Mouse (Mus musculus) thymus, postnatal 10 days (tissue): ENCODE results near the gene 1810062G17Rik.
A peak's percentile ranks its signal among the peaks of the same experiment; 100 is the strongest.

ENCODE experiments used
- DNase-seq, 2 experiments: peaks; one replicate each; pipeline ENCODE4 v3.0.0; 2021; ENCODE audit warnings: low spot score in 2 of 2

The 1810062G17Rik gene

DNA sequence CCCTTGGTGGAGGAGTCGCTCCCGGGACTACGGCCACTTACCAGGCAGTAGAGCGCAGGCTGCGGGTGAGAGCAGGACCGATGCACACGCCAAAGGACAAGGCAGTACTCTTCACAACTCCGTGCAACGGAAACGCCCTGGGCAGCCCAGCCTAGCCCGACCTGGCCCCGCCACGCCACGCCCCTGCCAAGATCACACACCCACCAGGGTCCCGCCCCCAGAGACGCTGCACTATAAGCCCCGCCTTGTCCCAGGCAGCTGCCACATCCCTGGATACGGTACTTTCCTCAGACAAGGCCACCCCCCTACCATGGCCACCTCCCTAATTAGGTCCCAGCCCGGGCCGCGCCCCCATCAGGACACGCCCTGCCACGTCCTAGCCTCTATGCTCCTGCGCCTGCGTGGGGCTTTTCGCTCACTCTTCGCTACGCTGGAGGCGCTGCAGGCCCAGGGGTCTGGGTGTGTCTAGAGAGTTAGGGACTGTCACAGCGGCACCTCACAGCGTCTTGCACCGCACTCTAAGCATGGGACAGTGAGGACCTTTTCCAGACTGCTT, at the start of gene 1810062G17Rik, which contains the start of gene Anxa5:
Gene 1810062G17Rik, plus strand, starts transcription at position 406 of the 556 bp plus-strand sequence.
Gene Anxa5, minus strand, starts transcription at position 363 of the 556 bp plus-strand sequence.
- peak; percentile 88 to 92 for DNase-seq

DNA sequence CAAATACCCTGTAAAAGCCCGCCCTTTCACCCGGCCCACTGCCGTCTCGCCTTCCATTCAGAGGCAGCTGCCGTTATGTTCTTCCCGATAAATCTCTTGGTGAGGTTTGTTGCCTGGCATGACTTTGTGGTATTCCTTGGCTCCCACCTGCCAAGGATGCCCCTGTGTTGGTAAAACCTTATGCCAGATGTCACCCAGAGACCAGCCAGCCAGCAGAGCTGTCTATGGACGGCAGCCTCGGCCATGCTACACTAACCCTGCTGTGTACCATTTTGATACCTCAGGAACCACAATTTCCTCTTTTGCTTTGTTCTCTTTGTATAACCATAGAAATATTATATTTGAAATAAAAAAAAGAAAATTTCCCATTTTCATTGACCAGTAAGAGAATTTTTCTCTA, 48.4 kb upstream of the 1810062G17Rik start:
- DNase-seq, result no peak

DNA sequence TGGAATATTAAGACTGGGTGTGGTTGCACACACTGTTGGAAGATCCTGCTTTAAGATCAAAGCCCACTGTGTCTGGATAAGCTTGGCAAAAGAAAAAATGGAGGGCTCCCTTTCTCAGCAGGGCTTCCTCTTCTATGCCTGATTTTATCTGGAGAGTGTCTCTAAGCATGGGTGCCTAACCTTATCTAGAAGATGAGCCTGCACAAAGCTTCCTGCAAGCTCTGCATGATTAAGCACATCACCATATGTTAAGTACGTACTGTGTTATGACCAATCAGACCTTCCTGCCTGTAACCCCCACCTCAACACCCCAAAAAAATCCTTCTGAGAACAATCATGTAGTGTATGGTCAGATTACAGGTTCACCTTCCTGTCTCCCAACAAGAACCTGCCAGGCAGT, 45.4 kb upstream of the 1810062G17Rik start:
- DNase-seq, result no peak

DNA sequence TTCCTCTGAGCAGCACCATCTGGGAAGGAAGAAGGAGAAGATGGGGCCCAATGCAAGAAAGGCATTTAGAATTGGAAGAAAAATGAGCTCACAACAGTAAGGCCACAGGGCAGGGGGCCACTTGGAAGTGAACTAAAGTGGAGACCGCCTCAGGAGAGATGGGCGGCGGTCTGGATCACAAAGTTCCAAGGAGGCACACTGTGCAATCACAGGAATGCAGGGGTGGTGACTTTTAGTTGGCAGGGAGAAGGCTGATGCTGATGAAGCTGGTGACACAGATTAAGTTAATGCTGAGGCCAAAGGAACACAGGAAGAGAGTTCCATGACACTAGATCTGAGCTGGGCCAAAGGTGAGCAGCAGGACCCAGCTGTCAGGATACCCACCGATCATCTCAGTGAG, 35.5 kb upstream of the 1810062G17Rik start:
- DNase-seq, result no peak

DNA sequence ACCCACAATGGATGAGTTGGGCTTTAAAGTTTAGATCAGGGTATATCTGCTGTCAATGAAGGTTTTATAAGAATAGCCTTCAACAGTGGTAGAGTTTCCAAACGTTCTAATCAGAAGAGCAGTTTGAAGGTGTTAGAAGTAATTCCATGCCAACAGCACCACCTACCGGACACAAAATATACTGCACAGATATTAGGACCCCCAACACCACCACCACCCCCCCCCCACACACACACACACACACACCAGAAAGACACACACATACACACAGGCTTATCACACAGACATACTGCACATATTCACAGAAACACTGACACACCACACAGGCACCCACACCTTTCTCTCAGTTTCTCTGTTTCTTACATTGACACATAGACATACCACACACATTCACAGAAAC, 33.3 kb upstream of the 1810062G17Rik start:
- DNase-seq, result peak in 1 of 2 experiments; percentile 48

DNA sequence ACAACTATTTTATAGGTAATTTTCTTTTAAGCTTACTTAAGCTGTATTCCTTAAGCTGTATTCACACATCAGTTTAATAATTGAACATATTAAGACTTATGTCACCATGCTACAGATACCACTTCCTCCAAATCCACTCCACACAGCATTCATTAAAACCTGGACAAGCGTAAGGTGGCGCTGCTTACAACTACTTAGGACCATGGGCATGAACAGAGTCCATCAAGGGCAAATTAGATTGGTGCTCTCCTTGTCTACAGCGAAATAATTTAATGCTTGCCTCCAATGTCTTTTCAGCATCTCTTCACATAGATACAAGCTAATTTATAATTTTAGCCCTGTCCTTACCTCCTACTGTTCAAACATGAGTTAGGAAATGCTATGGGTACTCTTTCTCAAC, 29.7 kb upstream of the 1810062G17Rik start:
- DNase-seq, result no peak

DNA sequence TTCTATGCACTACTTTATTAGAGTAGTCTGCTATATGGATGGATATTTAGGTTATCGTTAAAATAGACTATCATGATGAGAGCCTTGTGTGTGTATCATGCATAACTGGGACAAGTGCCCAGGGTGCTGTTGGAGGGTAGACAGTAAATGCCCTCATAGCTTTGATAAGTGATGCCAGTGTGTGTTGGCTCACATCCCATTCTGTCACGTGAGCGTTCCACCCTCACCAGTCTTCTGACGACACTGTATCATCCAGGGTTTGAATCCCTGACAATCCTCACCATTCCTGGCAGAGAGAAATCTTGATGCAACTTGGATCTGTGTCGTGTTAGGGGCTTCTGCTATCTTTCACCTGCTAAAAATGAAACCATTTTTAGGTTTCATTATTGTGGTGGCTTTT, 29.2 kb upstream of the 1810062G17Rik start:
- no peak for DNase-seq

DNA sequence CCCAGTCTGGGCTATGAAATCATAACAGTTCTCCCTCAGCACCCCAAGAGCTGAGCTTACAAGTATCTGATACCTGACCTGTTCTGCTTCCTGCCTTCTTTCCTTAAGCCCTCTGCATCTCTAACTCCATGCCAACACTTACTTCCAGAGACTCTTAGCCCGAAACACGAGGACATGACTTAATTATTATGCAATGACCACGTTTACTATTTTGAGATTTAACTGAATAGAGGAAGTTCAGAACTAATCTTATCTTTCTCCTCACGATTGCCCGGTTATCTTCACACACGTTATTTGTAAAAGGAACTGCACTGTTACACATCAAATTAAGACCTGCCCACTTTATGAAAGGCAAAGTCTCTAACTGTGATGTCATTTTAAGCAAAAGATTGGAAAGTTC, 28.8 kb upstream of the 1810062G17Rik start:
- DNase-seq, result no peak

DNA sequence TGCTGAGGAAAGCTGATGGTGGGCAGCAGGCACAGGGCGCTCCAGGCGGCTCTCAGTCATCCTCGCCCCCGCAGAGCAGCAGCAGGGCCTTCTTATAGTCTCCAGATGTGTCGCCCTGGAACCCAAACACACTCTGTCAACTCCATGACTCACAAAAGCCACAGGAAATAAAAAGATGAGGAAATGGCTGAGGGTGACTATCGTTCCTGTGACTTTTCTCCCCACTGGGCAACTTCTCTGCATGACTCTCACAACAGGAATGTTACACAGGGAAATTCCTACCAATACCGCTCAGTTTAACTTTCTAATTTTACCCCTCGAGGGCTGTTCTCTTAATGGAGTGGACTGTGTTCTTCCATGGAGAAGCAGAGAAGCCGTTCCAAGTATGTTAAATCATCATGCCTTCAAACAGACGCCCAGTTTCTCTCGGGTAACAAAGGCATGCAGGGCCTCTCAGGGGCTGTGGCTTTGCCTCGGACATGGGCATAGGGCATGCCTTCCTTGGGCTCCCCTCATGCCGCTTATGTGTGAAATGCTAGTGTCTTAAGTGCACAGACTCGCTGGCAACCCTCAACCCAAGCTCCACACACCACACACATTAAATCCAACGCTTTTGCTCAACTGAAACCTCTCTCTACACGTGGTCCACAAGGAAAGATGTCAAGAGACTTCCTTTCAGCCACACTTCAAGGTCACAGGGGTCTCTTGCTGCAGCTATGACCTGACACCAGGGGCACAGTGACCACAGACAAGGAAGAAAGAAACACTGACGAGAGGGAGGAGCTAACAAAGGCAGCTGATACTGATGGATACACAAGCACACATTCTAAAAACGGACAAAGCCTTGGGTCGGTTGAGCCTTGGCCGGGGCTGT, 26.2 kb upstream of the 1810062G17Rik start:
- no peak for DNase-seq

DNA sequence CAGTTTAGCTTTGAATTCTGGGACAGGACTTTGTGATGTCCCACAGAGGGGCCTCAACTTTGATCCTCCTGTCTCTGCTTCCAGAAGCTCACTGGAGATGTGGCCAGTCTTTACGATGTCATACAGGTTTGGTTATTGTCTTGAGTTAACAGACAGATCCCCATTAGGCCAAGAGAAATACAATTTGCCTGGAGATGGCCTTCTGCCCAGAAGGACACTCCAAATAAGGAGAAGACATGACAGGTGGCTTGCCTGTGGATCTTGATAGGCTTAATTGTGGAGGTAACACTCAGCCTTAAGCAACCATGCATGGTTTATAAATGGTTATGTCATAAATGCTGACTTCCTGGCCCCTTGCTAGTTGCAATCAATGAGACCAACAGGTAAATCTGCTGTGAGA, 23.2 kb upstream of the 1810062G17Rik start:
- no peak for DNase-seq

DNA sequence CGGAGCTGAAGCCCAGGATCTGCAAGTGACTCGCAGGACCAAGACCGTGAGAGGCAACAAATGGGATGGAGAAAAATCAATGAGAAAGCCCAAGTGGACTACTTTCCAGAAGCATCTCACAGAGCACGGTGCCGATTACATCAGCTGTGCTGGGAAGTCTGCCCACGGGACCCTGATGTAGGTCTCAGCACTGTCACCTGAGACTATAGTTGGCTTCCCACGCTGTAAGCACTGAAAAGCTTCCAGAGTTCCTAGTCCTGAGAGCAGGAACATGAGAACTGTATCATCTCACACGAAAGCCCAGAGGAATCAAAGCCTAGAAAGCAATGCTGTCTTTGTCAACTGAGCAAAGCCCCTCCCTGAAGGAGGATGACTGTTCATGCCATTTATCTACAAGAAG, 20.6 kb upstream of the 1810062G17Rik start:
- no peak for DNase-seq

DNA sequence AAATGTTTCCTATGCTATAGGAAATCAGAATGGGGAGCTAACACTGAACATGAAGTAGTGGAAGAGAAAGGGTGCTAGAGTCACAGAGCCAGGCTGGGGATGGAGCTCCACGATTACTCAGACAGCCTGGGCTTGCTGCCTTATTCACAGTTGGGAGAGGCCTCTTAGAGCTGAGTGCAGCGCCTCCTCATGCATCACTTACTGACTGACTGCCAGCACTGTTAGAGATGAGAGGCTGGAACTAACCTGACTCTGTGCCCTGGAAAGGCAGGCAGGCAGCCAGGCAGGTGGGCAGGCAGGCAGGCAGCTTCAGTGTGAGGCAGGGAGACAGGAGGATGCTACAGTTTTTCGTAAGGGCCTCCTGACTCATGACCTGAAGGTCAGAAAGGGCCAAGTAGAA, 20.2 kb upstream of the 1810062G17Rik start:
- no peak for DNase-seq

DNA sequence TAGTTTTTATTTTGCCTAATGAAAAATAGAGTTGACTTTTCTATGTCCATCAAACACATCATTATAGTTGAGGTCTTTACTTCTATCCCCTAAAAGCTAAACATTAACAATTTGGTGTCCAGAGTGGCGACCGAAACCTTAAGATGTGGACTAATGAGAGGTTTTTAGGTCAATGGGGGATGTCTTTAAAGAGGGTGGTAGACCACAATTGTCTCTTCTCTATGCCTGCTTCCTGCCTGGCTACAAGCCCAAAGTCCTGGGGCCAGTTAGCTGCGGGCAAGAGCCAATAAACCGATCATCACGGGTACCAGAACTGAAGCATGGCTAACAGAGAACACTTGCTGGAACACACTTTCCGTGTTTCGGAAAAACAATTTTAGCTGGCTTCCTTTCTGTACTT, 15.0 kb upstream of the 1810062G17Rik start:
- DNase-seq, result no peak

DNA sequence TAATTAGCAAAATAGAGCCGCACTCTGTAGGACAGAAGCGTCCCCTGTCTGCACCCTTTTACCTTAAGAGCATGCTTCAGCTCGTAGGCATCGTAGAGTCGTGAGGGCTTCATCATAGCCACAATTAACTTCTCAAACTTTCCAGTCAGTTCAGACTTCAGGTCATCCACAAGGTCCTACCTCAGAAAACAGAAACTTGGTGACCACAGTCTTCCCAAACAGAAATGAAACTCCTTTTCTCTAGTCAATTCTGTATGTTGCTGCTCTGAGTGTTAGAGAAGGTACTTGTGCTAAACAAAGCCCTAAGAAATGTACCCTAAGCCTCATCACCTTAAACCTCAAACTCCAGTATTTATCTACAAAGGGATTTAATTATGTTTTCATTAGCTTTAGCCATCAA, 13.9 kb upstream of the 1810062G17Rik start:
- no peak for DNase-seq

DNA sequence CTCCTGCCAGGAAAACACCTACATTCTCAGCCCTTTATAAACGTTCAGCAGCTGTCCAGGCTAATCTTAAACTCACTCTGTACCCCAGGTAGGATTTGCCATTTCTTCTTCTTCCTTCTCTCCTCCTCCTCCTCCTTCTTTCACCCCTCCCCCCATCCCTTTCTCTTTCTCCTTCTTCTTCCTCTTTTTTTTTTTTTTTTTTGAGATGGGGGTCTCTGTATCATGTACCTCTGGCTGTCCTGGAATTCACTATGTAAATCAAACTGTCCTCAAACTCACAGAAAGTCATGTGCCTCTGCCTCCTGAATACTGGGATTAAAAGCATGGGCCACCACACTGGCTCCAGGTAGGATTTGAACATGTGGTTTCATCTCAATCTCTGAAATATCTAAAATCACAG, 13.4 kb upstream of the 1810062G17Rik start:
- DNase-seq, result no peak

DNA sequence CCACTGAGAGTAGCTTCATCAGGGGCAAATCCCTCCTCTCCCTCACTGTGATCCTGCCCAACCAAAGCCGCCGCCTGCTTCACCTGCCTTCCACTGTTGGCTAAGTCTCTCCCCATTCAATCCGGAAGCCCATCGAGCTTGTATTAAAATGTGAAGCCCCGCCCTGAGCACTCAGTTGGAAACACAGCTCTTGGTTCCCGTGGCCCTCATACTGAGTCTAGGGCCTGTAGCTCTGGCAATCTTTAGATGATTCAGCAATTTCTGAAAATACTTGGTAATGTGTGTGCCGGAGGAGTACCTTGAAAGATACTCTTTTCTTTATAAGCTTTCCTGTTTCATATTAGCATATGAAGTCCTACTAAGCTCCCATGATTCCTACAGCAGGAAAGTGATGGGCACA, 10.2 kb upstream of the 1810062G17Rik start:
- no peak for DNase-seq

DNA sequence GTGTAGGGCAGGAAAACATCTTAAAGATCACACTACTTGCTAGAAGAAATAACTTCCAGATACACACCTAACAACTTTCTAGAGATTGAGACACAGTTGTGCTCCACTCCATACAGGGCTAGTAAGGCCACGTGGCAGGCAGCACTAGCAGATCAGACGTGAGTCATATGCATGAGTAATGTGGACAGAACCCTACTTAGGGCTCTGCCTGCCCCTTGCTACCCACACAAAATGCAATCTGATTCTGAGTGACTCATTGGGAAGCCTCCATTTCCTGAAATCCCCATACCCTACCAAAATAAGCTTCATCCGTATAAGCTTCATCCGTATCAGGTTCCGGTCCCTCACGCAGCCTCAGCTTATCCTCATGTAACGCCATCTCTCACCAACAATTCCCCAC, 8.1 kb upstream of the 1810062G17Rik start:
- no peak for DNase-seq

DNA sequence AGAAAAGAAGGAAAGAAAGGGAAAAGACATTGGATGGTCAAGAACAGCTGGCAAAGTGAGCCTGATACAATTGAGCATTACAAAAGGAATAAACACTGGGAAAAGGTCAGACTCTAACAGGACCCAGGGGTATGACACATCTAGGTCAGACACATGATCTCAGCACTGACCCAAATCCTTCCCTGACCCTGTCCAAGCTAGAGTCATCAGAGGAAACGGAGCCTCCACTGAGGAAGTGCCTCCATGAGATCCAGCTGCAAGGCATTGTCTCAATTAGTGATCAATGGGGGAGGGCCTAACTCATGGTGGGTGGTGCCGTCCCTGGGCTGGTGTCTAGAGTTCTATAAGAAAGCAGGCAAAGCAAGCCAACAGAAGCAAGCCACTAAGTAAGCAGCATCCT, 6.9 kb upstream of the 1810062G17Rik start:
- DNase-seq, result no peak

DNA sequence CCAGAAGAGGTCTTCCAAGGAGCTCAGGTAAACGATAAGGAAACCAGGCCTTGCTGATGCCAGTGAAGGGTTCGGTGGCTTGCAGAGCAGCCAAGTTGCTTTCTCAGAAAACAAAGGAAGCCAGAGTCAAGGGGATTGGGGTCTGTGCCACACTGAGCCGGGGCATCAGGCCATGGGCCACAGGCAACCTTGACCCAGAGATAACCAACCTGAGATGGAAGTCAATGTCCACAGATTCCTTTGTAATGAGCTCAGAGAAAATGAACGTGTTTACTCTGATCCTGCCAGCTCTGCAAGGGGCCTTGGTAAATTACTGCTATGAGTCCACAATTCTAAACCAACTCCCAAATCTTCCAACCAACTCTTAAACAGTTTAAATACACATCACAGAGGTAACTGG, 3.9 kb upstream of the 1810062G17Rik start:
- DNase-seq, result no peak

DNA sequence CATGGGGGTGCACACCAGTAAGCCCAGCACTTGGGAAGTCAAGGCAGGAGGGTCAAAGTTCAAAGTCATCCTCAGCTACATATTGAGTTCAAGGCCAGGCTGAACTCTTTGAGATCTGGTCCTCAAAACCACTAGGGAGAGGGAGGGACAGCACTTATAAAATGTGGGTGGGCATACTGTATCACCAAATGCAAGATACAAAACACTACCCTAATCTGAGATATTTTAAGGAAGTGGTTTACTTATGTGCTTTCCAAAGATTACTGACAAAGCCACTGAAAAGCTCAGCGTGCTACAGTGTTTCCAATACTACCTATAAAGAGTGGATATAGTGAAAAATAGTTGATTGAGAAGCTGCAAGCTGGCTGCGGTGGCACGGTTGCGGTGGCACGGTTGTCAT, 2.5 kb upstream of the 1810062G17Rik start:
- DNase-seq, result no peak

DNA sequence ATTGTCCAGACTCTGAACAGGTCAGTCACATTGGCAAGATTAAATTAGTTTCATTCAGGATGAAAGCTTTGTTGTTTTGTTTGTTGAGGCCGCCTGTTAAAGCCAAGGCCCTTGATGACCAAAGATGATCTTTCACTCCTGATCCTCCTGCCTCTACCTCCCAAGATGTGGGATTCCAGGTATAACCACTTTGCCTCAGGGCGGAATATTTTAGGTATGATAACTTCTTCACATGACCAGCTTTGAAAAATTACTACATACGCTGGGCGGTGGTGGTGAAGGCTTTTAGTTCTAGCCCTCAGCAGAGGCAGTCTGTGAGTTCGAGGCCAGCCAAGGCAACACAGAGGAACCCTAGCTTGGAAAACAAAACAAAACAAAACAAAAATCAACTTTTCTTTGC, 1.3 kb upstream of the 1810062G17Rik start:
- DNase-seq, result no peak

DNA sequence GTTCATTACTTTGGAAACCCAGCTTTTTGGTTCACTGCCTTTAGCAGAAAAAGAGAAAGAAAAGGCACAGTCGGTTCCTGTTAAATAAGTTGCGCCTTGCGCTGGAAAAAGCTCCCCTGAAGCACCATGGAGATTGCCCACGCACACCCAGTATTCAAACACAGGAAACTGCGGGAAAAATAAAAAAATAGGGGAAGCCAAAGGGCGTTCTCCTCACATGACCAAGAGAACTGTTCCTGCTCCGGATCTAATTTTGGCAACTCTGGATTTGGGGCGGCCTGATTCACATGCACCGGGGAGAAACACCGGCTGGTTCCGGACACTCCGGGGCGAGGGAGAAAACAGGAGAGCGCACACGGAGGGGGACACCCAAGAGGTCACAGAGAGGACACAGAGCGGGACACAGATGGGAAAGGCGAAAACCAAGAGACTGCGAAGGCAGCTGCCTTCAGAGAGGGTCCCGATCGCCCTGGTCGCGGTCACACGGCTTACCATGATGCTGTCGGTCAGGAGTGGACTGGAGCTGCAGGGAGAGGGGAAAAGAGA, 726 bp upstream of the 1810062G17Rik start:
- no peak for DNase-seq
